Mouse (Mus musculus) stomach, postnatal 0 days (tissue): ENCODE data around the gene Shmt1.

Experiments used
- CTCF ChIP-seq: IDR thresholded peaks from 2 replicates; pipeline ENCODE4 v1.5.1; 2016; ENCODE audit warnings: antibody characterized with exemption, low read depth, mild to moderate bottlenecking, moderate library complexity
- EP300 ChIP-seq: optimal IDR thresholded peaks from 2 replicates; pipeline ENCODE3; 2016; ENCODE audit warnings: antibody characterized with exemption

GRCm38 (mm10) chr11:60777801-60778370, 33.6 kb downstream of the Shmt1 start:
- no peak for TF ChIP-seq CTCF
- no peak for TF ChIP-seq EP300
